Mouse (Mus musculus): ENCODE data around the gene Spata13. TPM values are rescaled to one million over a fixed set of nuclear protein-coding genes. Genes with fewer than 3 reads are reported as not detected.

Spata13 gene
- polyA plus RNA-seq, 1 experiment from 2014 or later: 14.3 TPM

DNA sequence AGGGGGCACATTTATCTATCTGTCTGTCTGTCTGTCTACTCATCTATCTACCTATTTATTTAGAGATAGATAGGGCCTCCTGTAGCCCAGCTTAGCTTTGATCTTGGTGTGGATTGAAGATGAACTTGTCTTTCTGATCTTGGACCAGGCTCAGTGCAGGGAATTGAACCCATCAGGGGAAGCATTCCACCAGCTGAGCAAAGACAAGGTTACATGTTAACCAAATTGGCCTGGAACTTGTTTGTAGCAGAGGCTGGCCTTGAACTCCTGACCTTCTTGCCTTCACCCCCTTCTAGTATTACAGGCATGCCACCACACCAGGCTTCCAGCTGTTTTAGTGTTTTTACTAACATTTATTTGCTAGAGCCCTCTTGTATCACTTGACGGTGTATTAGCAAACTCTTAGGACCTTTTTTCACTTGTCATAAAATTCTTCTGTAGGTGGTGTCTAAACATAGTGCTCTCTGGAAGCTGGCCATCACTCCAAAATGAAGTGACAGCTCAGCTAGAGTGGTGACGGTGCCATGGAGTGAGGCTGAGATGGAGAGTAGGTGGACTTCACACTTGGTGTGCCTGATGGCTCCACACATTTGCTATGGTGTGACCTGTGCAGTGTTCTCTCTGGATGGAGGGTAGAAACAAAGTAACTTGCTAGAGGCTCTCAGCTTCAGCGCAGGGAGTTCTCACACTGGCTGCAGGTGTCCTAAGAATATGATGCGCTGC lies 163.0 kb downstream of the Spata13 start:
- Histone ChIP-seq H3K9me3 (ENCODE audit: low read depth, low read length) (no peaks in the 10 kb centered on the region), H3K36me3 (ENCODE audit: insufficient read depth) (peaks cover 38% of the 10 kb centered on the region), H3K27me3 (ENCODE audit: insufficient read depth, low read length) (no peaks in the 10 kb centered on the region), H3K4me1 (ENCODE audit: insufficient read depth) (no peaks in the 10 kb centered on the region), H3K4me2 (no peak overlapping the region), H3K9ac (no peak overlapping the region), H3K27ac (ENCODE audit: low read depth) (no peak overlapping the region), H3K4me3 (ENCODE audit: low read depth, low read length) (no peak overlapping the region)
- DNase-seq (no peak), ATAC-seq (ENCODE audit: insufficient read depth) (no peak)
- WGBS: 69% methylated on average over 4 of the region's 4 CpGs
- no peak for TF ChIP-seq CTCF (IDR thresholded peaks at IDR 0.05; ENCODE audit: low read depth)

- Histone ChIP-seq H3K36me3 (ENCODE audit: insufficient read depth) (peaks cover 40% of the 10 kb centered on the region), H3K4me1 (ENCODE audit: insufficient read depth) (no peaks in the 10 kb centered on the region), H3K27me3 (ENCODE audit: insufficient read depth, low read length) (no peaks in the 10 kb centered on the region), H3K9me3 (ENCODE audit: low read depth, low read length) (no peaks in the 10 kb centered on the region), H3K27ac (ENCODE audit: low read depth) (no peak overlapping the region), H3K4me3 (ENCODE audit: low read depth, low read length) (no peak overlapping the region), H3K9ac (no peak overlapping the region), H3K4me2 (no peak overlapping the region)
- no peak for TF ChIP-seq CTCF (IDR thresholded peaks at IDR 0.05; ENCODE audit: low read depth)
- ATAC-seq (ENCODE audit: insufficient read depth) (no peak), DNase-seq (no peak)
- WGBS: 86% methylated on average over 5 of the region's 5 CpGs
These were observed 163.8 kb downstream of the Spata13 start for GRCm38 (mm10) chr14:60797596-60797995.

DNA sequence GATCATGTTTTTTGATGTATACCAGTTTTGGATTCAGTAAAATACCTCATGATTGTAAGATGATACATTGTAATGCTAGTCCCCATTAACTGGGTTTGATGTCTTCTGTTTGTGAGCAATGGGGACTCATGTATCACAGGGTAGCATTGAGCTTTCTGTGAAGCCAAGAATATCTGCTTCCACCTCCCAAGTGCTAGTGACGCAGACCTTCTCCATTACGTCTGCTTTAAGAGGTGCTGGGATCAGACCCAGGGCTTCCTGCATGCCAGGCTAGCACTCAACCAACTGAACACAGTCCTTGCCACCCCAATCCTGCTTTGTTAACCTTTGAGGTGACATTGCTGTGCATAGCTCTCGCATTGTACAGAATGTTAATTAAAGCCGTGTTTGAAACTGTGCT lies 164.9 kb downstream of the Spata13 start:
- Histone ChIP-seq H3K4me3 (ENCODE audit: low read depth, low read length) (no peak overlapping the region), H3K4me1 (ENCODE audit: insufficient read depth) (no peaks in the 10 kb centered on the region), H3K27ac (ENCODE audit: low read depth) (no peak overlapping the region), H3K9ac (no peak overlapping the region), H3K36me3 (ENCODE audit: insufficient read depth) (peaks cover 47% of the 10 kb centered on the region), H3K4me2 (no peak overlapping the region), H3K9me3 (ENCODE audit: low read depth, low read length) (no peaks in the 10 kb centered on the region), H3K27me3 (ENCODE audit: insufficient read depth, low read length) (no peaks in the 10 kb centered on the region)
- DNase-seq (no peak), ATAC-seq (ENCODE audit: insufficient read depth) (no peak)
- WGBS: 80% methylated on average over 4 of the region's 4 CpGs
- no peak for TF ChIP-seq CTCF (IDR thresholded peaks at IDR 0.05; ENCODE audit: low read depth)

- DNase-seq (peak; percentile 93), ATAC-seq (ENCODE audit: insufficient read depth) (peak; percentile 66)
- Histone ChIP-seq H3K4me2 (no peak overlapping the region), H3K36me3 (ENCODE audit: insufficient read depth) (peaks cover 53% of the 10 kb centered on the region), H3K9me3 (ENCODE audit: low read depth, low read length) (no peaks in the 10 kb centered on the region), H3K4me1 (ENCODE audit: insufficient read depth) (no peaks in the 10 kb centered on the region), H3K9ac (no peak overlapping the region), H3K27me3 (ENCODE audit: insufficient read depth, low read length) (no peaks in the 10 kb centered on the region), H3K4me3 (ENCODE audit: low read depth, low read length) (no peak overlapping the region), H3K27ac (ENCODE audit: low read depth) (no peak overlapping the region)
- 36% methylated on average over 9 of the region's 9 CpGs for WGBS
- peak; percentile 77 for TF ChIP-seq CTCF (IDR thresholded peaks at IDR 0.05; ENCODE audit: low read depth)
These were observed 166.2 kb downstream of the Spata13 start for GRCm38 (mm10) chr14:60799762-60800728.

DNA sequence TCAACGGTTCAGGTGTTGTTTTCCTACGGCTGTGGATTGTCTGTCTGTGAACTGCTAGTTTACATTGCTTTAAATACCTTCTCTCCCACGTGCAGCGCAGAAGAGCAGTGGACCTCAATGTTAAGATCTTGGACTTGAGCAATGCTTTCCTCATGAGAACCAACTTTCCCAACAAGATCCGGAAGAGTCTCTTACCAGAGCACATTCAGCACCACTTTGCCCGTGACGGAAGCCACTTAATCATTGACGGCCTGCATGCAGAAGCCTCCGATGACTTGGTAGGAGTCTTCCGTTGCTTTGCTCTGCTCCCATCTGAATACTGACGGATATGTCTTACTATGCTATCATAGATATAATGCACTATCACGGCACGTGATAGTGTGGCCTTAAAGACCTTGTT lies 168.2 kb downstream of the Spata13 start:
- DNase-seq: no peak
- H3K4me3 ChIP-seq (ENCODE audit: low read depth, low read length): no peak overlapping the region
- WGBS: 79% methylated on average over 13 of the region's 13 CpGs
- H3K36me3 ChIP-seq (ENCODE audit: insufficient read depth): peaks cover 47% of the 10 kb centered on the region
- H3K9me3 ChIP-seq (ENCODE audit: low read depth, low read length): no peaks in the 10 kb centered on the region
- no peaks in the 10 kb centered on the region for H3K27me3 ChIP-seq (ENCODE audit: insufficient read depth, low read length)
- ATAC-seq (ENCODE audit: insufficient read depth): no peak
- no peak overlapping the region for H3K9ac ChIP-seq
- no peak overlapping the region for H3K4me2 ChIP-seq
- no peaks in the 10 kb centered on the region for H3K4me1 ChIP-seq (ENCODE audit: insufficient read depth)
- no peak overlapping the region for H3K27ac ChIP-seq (ENCODE audit: low read depth)
- no peak for TF ChIP-seq CTCF (IDR thresholded peaks at IDR 0.05; ENCODE audit: low read depth)

- H3K4me3 ChIP-seq (ENCODE audit: low read depth, low read length): no peak overlapping the region
- no peak overlapping the region for H3K27ac ChIP-seq (ENCODE audit: low read depth)
- H3K27me3 ChIP-seq (ENCODE audit: insufficient read depth, low read length): no peaks in the 10 kb centered on the region
- H3K36me3 ChIP-seq (ENCODE audit: insufficient read depth): peaks cover 30% of the 10 kb centered on the region
- H3K9me3 ChIP-seq (ENCODE audit: low read depth, low read length): no peaks in the 10 kb centered on the region
- no peaks in the 10 kb centered on the region for H3K4me1 ChIP-seq (ENCODE audit: insufficient read depth)
- 85% methylated on average over 9 of the region's 9 CpGs for WGBS
- ATAC-seq (ENCODE audit: insufficient read depth) (no peak), DNase-seq (no peak)
- no peak overlapping the region for H3K4me2 ChIP-seq
- H3K9ac ChIP-seq: no peak overlapping the region
- TF ChIP-seq CTCF (IDR thresholded peaks at IDR 0.05; ENCODE audit: low read depth): no peak
These were observed 171.2 kb downstream of the Spata13 start for GRCm38 (mm10) chr14:60804978-60805377.

GRCm38 (mm10) chr14:60805871-60806270 lies 172.1 kb downstream of the Spata13 start:
- 59% methylated on average over 1 of the region's 1 CpGs for WGBS
- Histone ChIP-seq H3K27me3 (ENCODE audit: insufficient read depth, low read length) (no peaks in the 10 kb centered on the region), H3K36me3 (ENCODE audit: insufficient read depth) (peaks cover 29% of the 10 kb centered on the region), H3K9me3 (ENCODE audit: low read depth, low read length) (no peaks in the 10 kb centered on the region), H3K4me1 (ENCODE audit: insufficient read depth) (no peaks in the 10 kb centered on the region), H3K27ac (ENCODE audit: low read depth) (no peak overlapping the region), H3K4me3 (ENCODE audit: low read depth, low read length) (no peak overlapping the region), H3K9ac (no peak overlapping the region), H3K4me2 (no peak overlapping the region)
- DNase-seq: no peak
- no peak for ATAC-seq (ENCODE audit: insufficient read depth)
- TF ChIP-seq CTCF (IDR thresholded peaks at IDR 0.05; ENCODE audit: low read depth): no peak
